Mouse (Mus musculus) right cerebral cortex, adult 18-20 months (tissue): ENCODE results near the gene Chrm3.

ENCODE experiments used
- DNase-seq: peaks from one replicate; pipeline ENCODE4 v3.0.0; 2022; ENCODE audit warnings: mixed read lengths

Chrm3 gene

GRCm38 (mm10) chr13:10235391-10236169, 125.1 kb downstream of the Chrm3 start:
- DNase-seq: peak; percentile 58

GRCm38 (mm10) chr13:10220403-10220802, 140.2 kb downstream of the Chrm3 start:
- DNase-seq: no peak

GRCm38 (mm10) chr13:10212112-10212511, 148.5 kb downstream of the Chrm3 start:
- no peak for DNase-seq

GRCm38 (mm10) chr13:10210522-10211244, 150.0 kb downstream of the Chrm3 start:
- no peak for DNase-seq

- DNase-seq: no peak
Observed at GRCm38 (mm10) chr13:10199206-10199956, 161.3 kb downstream of the Chrm3 start.

- peak; percentile 21 for DNase-seq
Observed at GRCm38 (mm10) chr13:10189829-10190228, 170.8 kb downstream of the Chrm3 start.

GRCm38 (mm10) chr13:10187926-10188325, 172.7 kb downstream of the Chrm3 start:
- no peak for DNase-seq

GRCm38 (mm10) chr13:10183837-10184236, 176.8 kb downstream of the Chrm3 start:
- no peak for DNase-seq

GRCm38 (mm10) chr13:10182756-10183155, 177.9 kb downstream of the Chrm3 start:
- no peak for DNase-seq

GRCm38 (mm10) chr13:10170529-10170928, 190.1 kb downstream of the Chrm3 start:
- DNase-seq: no peak

GRCm38 (mm10) chr13:10163354-10163753, 197.3 kb downstream of the Chrm3 start:
- no peak for DNase-seq

GRCm38 (mm10) chr13:10157496-10157895, 203.2 kb downstream of the Chrm3 start:
- DNase-seq: peak; percentile 19

GRCm38 (mm10) chr13:10140573-10140972, 220.1 kb downstream of the Chrm3 start:
- no peak for DNase-seq

GRCm38 (mm10) chr13:10138878-10139277, 221.8 kb downstream of the Chrm3 start:
- DNase-seq: no peak

GRCm38 (mm10) chr13:10131064-10131463, 229.6 kb downstream of the Chrm3 start:
- no peak for DNase-seq

GRCm38 (mm10) chr13:10112211-10112610, 248.4 kb downstream of the Chrm3 start:
- peak; percentile 13 for DNase-seq

- no peak for DNase-seq
Observed at GRCm38 (mm10) chr13:10109542-10109941, 251.1 kb downstream of the Chrm3 start.

- DNase-seq: no peak
Observed at GRCm38 (mm10) chr13:10107331-10107730, 253.3 kb downstream of the Chrm3 start.

- no peak for DNase-seq
Observed at GRCm38 (mm10) chr13:10090778-10091177, 269.9 kb downstream of the Chrm3 start.

- peak; percentile 46 for DNase-seq
Observed at GRCm38 (mm10) chr13:10086336-10086735, 274.3 kb downstream of the Chrm3 start.

GRCm38 (mm10) chr13:10081896-10082426, 278.7 kb downstream of the Chrm3 start:
- no peak for DNase-seq

GRCm38 (mm10) chr13:10071165-10071564, 289.5 kb downstream of the Chrm3 start:
- DNase-seq: peak; percentile 56

GRCm38 (mm10) chr13:10068927-10069580, 291.6 kb downstream of the Chrm3 start:
- no peak for DNase-seq
